Mouse (Mus musculus): ENCODE measurements around the gene Allc. TPM values are rescaled to one million over a fixed set of nuclear protein-coding genes. Genes with fewer than 3 reads are reported as not detected.

Gene Allc
- polyA plus RNA-seq (2015; fragmentation: Nextera tagmentation; extraction: Ambion mirVana): not detected in 2 replicates

DNA sequence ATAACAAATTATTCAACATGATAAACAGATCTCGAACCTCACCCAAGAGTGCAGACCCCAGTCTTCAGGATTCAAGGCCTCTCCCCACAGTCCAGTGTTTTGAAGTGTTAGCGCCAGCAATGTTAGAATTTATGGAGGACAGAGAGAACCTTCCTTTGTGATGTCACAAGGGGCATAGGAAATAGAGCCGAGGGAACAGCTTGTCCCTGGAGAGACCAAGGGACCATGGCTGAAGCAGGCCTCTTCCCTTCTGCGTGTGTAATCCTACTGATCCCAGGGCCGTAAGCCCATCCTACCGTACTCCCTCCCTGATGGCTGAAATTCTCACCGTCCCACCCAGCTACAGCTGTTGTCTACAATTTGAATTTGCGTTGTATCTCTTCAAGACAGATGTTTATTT, at the start of gene Allc:
Allc (minus strand) TSS at position 101 of the 400 bp plus-strand sequence.
- H3K36me3 ChIP-seq (ENCODE audit: control insufficient read depth, insufficient read depth): no peaks in the 10 kb centered on the region
- H3K27me3 ChIP-seq (ENCODE audit: control insufficient read depth, insufficient read depth, low read depth, low read length): no peaks in the 10 kb centered on the region
- H3K9ac ChIP-seq (ENCODE audit: low read depth, low read length): no peak within 1 kb of the TSS
- H3K4me1 ChIP-seq (ENCODE audit: control insufficient read depth, low read depth, low read length): no peaks in the 10 kb centered on the region
- no peak within 1 kb of the TSS for H3K4me2 ChIP-seq (ENCODE audit: low read depth, low read length)
- H3K27ac ChIP-seq (ENCODE audit: low read length): no peak within 1 kb of the TSS
- ATAC-seq (ENCODE audit: low read depth): no peak
- 66% methylated on average over 8 of the region's 8 CpGs for WGBS (ENCODE audit: insufficient replicate concordance)
- no peak within 1 kb of the TSS for H3K4me3 ChIP-seq (ENCODE audit: low read depth, low read length)
- H3K9me3 ChIP-seq (replicated peaks; ENCODE audit: control insufficient read depth, low read length): no peaks in the 10 kb centered on the region

DNA sequence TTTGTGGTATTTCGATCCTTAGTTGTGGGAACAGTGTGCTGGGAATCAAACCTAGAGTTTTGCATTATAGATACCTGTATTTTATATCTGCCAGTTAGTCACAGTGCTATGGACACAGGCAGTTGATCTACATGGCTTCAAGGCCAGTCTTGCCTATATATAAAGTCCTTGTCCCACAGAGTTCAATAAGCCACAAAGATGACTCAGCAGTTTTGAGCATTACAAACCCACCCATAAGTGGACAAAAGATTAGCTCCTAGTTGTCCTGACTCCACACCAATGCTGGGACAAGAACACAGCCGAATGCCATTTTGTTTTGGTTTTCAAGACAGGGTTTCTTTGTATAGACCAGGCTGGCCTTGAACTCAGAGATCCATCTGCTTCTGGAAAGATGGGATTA, 46.1 kb upstream of the Allc start:
- ATAC-seq (ENCODE audit: low read depth): no peak
- no peak overlapping the region for H3K9ac ChIP-seq (ENCODE audit: low read depth, low read length)
- H3K4me1 ChIP-seq (ENCODE audit: control insufficient read depth, low read depth, low read length): peaks cover 13% of the 10 kb centered on the region
- no peak overlapping the region for H3K4me3 ChIP-seq (ENCODE audit: low read depth, low read length)
- 70% methylated on average over 2 of the region's 2 CpGs for WGBS (ENCODE audit: insufficient replicate concordance)
- no peaks in the 10 kb centered on the region for H3K9me3 ChIP-seq (replicated peaks; ENCODE audit: control insufficient read depth, low read length)
- no peaks in the 10 kb centered on the region for H3K27me3 ChIP-seq (ENCODE audit: control insufficient read depth, insufficient read depth, low read depth, low read length)
- H3K36me3 ChIP-seq (ENCODE audit: control insufficient read depth, insufficient read depth): peaks cover 49% of the 10 kb centered on the region
- no peak overlapping the region for H3K27ac ChIP-seq (ENCODE audit: low read length)
- no peak overlapping the region for H3K4me2 ChIP-seq (ENCODE audit: low read depth, low read length)

DNA sequence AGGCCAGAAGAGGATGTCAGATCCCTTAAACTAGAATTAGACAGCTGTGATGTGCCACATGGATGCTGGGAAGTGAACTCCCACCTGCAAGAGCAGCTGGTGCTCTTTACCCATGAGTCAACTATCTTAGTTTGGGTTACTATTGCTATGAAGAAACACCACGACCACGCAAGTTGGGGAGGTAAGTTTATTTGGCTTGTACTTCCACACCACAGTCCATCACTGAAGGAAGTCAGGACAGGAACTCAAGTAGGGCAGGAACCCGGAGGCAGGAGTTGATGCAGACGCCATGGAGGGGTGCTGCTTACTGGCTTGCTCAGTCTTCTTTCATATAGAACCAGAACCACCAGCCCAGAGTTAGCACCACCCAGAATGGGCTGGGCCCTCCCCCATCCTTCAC, 44.8 kb upstream of the Allc start:
- no peak overlapping the region for H3K27ac ChIP-seq (ENCODE audit: low read length)

DNA sequence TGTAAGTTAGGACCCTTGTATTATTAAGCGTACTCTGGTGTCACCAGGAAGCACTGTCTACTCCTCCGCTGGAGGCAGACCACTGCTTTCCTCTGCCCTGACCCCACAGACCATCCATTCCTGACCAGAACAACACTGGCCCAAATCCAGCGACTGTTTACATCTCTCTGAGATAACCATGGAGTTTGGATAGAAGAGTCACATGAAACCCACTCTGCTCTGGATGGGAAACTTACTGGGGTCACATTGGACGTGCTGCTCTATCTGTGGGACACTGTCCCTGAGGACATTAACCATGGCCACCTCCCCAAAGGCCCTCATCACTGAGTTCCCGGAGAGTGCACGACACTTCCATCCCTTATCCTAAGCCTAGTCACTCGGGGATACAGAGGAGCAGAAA, 43.1 kb upstream of the Allc start:
- H3K27ac ChIP-seq (ENCODE audit: low read length): no peak overlapping the region
- 62% methylated on average over 7 of the region's 7 CpGs for WGBS (ENCODE audit: insufficient replicate concordance)
- H3K27me3 ChIP-seq (ENCODE audit: control insufficient read depth, insufficient read depth, low read depth, low read length): no peaks in the 10 kb centered on the region
- H3K4me3 ChIP-seq (ENCODE audit: low read depth, low read length): no peak overlapping the region
- no peaks in the 10 kb centered on the region for H3K9me3 ChIP-seq (replicated peaks; ENCODE audit: control insufficient read depth, low read length)
- no peak overlapping the region for H3K9ac ChIP-seq (ENCODE audit: low read depth, low read length)
- peaks cover 19% of the 10 kb centered on the region for H3K36me3 ChIP-seq (ENCODE audit: control insufficient read depth, insufficient read depth)
- H3K4me1 ChIP-seq (ENCODE audit: control insufficient read depth, low read depth, low read length): peaks cover 8% of the 10 kb centered on the region
- H3K4me2 ChIP-seq (ENCODE audit: low read depth, low read length): no peak overlapping the region
- ATAC-seq (ENCODE audit: low read depth): peak; percentile 36

More for the DNA sequence above, 44.8 kb upstream of the Allc start:
- H3K9me3 ChIP-seq (replicated peaks; ENCODE audit: control insufficient read depth, low read length): no peaks in the 10 kb centered on the region
- H3K4me3 ChIP-seq (ENCODE audit: low read depth, low read length): no peak overlapping the region
- H3K4me2 ChIP-seq (ENCODE audit: low read depth, low read length): no peak overlapping the region
- WGBS (ENCODE audit: insufficient replicate concordance): 39% methylated on average over 4 of the region's 4 CpGs
- H3K4me1 ChIP-seq (ENCODE audit: control insufficient read depth, low read depth, low read length): peaks cover 2% of the 10 kb centered on the region; the same call in 1 of the 2 replicates
- no peaks in the 10 kb centered on the region for H3K27me3 ChIP-seq (ENCODE audit: control insufficient read depth, insufficient read depth, low read depth, low read length)
- ATAC-seq (ENCODE audit: low read depth): no peak
- no peak overlapping the region for H3K9ac ChIP-seq (ENCODE audit: low read depth, low read length)
- peaks cover 36% of the 10 kb centered on the region for H3K36me3 ChIP-seq (ENCODE audit: control insufficient read depth, insufficient read depth)

DNA sequence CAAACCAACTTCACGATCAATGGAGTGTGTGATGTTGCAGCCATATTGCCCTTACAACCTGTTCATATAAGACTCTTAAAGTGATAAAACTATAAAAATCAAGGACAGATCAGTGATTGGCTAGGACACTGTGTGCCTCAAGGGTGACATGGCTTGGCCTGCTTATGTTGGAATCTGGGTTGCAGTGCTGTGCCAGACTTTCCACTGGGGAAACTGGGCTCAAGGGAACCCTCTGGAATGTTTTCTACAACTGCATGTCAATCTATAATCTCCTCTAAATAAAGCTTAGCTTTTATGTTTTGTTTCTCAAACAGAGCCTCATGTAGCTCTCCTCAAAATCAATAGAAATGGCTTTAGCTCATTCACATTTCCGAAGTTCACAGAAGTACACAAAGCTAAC, 41.9 kb upstream of the Allc start:
- H3K27me3 ChIP-seq (ENCODE audit: control insufficient read depth, insufficient read depth, low read depth, low read length): no peaks in the 10 kb centered on the region
- H3K4me1 ChIP-seq (ENCODE audit: control insufficient read depth, low read depth, low read length): peaks cover 8% of the 10 kb centered on the region
- H3K9me3 ChIP-seq (replicated peaks; ENCODE audit: control insufficient read depth, low read length): no peaks in the 10 kb centered on the region
- no peak for ATAC-seq (ENCODE audit: low read depth)
- no peak overlapping the region for H3K9ac ChIP-seq (ENCODE audit: low read depth, low read length)
- H3K36me3 ChIP-seq (ENCODE audit: control insufficient read depth, insufficient read depth): peaks cover 9% of the 10 kb centered on the region
- WGBS (ENCODE audit: insufficient replicate concordance): 56% methylated on average over 2 of the region's 2 CpGs
- no peak overlapping the region for H3K4me2 ChIP-seq (ENCODE audit: low read depth, low read length)
- H3K4me3 ChIP-seq (ENCODE audit: low read depth, low read length): no peak overlapping the region
- no peak overlapping the region for H3K27ac ChIP-seq (ENCODE audit: low read length)

DNA sequence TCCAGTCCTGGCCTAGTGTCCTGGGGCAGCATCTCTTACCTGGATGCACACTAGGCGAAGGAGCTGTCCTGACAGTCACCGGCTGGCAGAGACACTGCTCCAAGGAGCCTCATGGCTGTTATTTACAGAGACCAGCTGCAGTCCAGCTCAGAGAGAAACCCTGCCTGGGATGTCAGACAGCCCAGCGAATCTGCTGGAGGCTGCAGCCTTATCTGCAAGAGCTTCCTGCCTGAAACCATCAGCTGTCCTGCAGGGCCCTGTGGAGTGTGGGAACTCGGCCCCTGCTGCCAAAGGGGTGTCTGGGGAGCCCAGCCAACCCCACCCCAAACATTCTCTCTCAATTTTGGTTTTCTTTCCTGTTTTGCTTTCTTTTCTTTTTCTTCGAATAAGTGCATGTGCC, 40.9 kb upstream of the Allc start, which contains the start of gene Colec11:
Colec11 (minus strand) TSS at position 183 of the 400 bp plus-strand sequence.
- Histone ChIP-seq H3K4me2 (ENCODE audit: low read depth, low read length) (no peak within 1 kb of the TSS), H3K27ac (ENCODE audit: low read length) (no peak within 1 kb of the TSS), H3K9ac (ENCODE audit: low read depth, low read length) (no peak within 1 kb of the TSS), H3K36me3 (ENCODE audit: control insufficient read depth, insufficient read depth) (no peaks in the 10 kb centered on the region), H3K27me3 (ENCODE audit: control insufficient read depth, insufficient read depth, low read depth, low read length) (no peaks in the 10 kb centered on the region), H3K9me3 (replicated peaks; ENCODE audit: control insufficient read depth, low read length) (no peaks in the 10 kb centered on the region), H3K4me1 (ENCODE audit: control insufficient read depth, low read depth, low read length) (peaks cover 8% of the 10 kb centered on the region), H3K4me3 (ENCODE audit: low read depth, low read length) (peak within 1 kb of the TSS; percentile 11; the same call in 1 of the 2 replicates)
- 21% methylated on average over 5 of the region's 5 CpGs for WGBS (ENCODE audit: insufficient replicate concordance)
- ATAC-seq (ENCODE audit: low read depth): no peak

DNA sequence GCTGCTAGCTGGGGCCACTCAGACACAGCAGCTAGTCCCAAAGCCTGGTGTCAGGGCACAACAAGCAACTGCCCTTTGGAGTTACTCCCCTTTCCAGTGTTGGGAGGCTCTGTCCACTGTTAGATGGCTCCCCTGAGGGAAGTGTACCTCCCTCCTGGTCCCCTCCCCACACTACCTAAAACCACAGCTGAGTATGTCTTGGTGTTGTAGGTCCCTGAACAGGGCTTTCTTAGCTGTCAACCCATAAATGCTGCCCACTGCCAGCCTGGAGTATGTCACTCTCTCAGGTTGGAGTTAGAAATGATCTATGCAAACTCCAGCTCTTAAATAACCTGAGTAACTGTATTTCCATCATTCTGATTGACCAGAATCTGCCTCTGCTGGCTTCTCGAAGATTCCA, 40.3 kb upstream of the Allc start:
- H3K9ac ChIP-seq (ENCODE audit: low read depth, low read length): no peak overlapping the region
- H3K4me1 ChIP-seq (ENCODE audit: control insufficient read depth, low read depth, low read length): peaks cover 8% of the 10 kb centered on the region
- no peak overlapping the region for H3K27ac ChIP-seq (ENCODE audit: low read length)
- no peak for ATAC-seq (ENCODE audit: low read depth)
- no peak overlapping the region; the same call in 1 of the 2 replicates for H3K4me3 ChIP-seq (ENCODE audit: low read depth, low read length)
- no peak overlapping the region for H3K4me2 ChIP-seq (ENCODE audit: low read depth, low read length)
- H3K36me3 ChIP-seq (ENCODE audit: control insufficient read depth, insufficient read depth): no peaks in the 10 kb centered on the region
- H3K9me3 ChIP-seq (replicated peaks; ENCODE audit: control insufficient read depth, low read length): no peaks in the 10 kb centered on the region
- no peaks in the 10 kb centered on the region for H3K27me3 ChIP-seq (ENCODE audit: control insufficient read depth, insufficient read depth, low read depth, low read length)
- 58% methylated on average over 1 of the region's 1 CpGs for WGBS (ENCODE audit: insufficient replicate concordance)

DNA sequence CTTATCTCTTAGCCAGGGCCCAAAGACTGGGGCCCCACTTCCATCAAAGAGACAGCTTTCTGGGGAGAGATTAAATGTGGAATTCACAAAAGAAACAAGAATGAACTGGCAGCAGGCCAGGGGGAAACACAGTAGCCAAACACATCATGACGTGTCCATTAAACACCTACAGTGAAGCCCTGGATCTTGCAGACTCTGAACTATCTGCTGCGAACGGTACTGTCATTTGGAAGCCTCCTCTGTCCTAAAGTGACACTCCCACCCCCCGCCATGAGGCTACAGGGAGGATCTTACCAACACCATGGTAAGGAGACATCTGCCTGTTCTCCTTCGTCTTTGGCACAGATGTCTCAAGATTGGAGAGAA, 39.8 kb upstream of the Allc start:
- H3K9ac ChIP-seq (ENCODE audit: low read depth, low read length): no peak overlapping the region
- H3K27ac ChIP-seq (ENCODE audit: low read length): no peak overlapping the region
- WGBS (ENCODE audit: insufficient replicate concordance): 16% methylated on average over 5 of the region's 5 CpGs
- no peak overlapping the region for H3K4me3 ChIP-seq (ENCODE audit: low read depth, low read length)
- peaks cover 8% of the 10 kb centered on the region for H3K4me1 ChIP-seq (ENCODE audit: control insufficient read depth, low read depth, low read length)
- no peak for ATAC-seq (ENCODE audit: low read depth)
- no peaks in the 10 kb centered on the region for H3K36me3 ChIP-seq (ENCODE audit: control insufficient read depth, insufficient read depth)
- no peaks in the 10 kb centered on the region for H3K9me3 ChIP-seq (replicated peaks; ENCODE audit: control insufficient read depth, low read length)
- H3K27me3 ChIP-seq (ENCODE audit: control insufficient read depth, insufficient read depth, low read depth, low read length): no peaks in the 10 kb centered on the region
- H3K4me2 ChIP-seq (ENCODE audit: low read depth, low read length): no peak overlapping the region

DNA sequence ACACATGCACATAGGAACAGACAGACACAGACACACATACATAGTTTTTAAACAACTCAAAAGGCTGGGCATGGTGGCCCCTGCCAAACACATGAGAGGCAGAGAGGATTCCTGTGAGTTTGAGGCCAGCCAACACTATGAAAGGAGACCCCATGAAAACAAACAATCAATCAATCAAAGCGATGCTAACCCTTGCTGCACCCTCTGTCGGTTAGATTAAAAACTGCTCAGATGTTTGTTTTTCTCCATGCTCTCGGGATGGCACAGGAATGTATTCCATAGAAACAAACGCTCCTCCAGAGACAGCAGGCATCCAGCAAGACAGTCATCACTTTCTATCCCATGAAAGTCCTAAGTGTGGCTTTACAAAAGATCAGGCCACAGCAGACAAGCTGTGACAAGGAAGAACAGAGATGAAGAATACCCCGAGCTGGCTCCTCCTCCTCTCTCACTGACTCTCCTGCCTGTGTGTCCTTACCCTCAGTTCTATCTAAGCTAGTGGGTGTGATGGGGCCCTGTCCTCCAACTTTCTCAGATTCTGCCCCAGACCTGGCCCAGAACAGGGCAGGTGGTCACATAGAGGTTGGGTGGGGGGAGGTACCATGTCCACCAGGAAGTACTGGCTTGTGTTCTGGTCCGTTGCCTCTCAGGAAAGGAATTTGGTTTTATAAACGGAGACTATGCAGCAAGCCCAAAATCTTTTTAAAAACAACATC, 39.3 kb upstream of the Allc start:
- 16% methylated on average over 7 of the region's 7 CpGs for WGBS (ENCODE audit: insufficient replicate concordance)
- H3K9ac ChIP-seq (ENCODE audit: low read depth, low read length): no peak overlapping the region
- no peaks in the 10 kb centered on the region for H3K9me3 ChIP-seq (replicated peaks; ENCODE audit: control insufficient read depth, low read length)
- H3K4me3 ChIP-seq (ENCODE audit: low read depth, low read length): peak overlapping the region; percentile 9; the same call in 1 of the 2 replicates
- H3K4me1 ChIP-seq (ENCODE audit: control insufficient read depth, low read depth, low read length): peaks cover 8% of the 10 kb centered on the region
- ATAC-seq (ENCODE audit: low read depth): no peak
- no peak overlapping the region for H3K27ac ChIP-seq (ENCODE audit: low read length)
- H3K36me3 ChIP-seq (ENCODE audit: control insufficient read depth, insufficient read depth): no peaks in the 10 kb centered on the region
- H3K27me3 ChIP-seq (ENCODE audit: control insufficient read depth, insufficient read depth, low read depth, low read length): no peaks in the 10 kb centered on the region
- 0 out of 2 replicates have a peak overlapping the region, but pooled peaks have one; percentile 15 for H3K4me2 ChIP-seq (ENCODE audit: low read depth, low read length)

Data from liver, embryonic 16.5 days (tissue).